Mouse (Mus musculus) stomach, embryonic 16.5 days (tissue): ENCODE measurements around the gene Jam2. TPM values are rescaled to one million over a fixed set of nuclear protein-coding genes. Genes with fewer than 3 reads are reported as not detected.

Experiments used
- ATAC-seq: fragments of 200-750 bp; cut with Nextera tagmentation; 2 replicates; pipeline ENCODE4 v1.8.0; 2017; ENCODE audit warnings: moderate number of reproducible peaks, moderate TSS enrichment; ENCODE audit not compliant: insufficient read depth, low FRiP score
- H3K27ac ChIP-seq: fragments of 300-500 bp; sonication (generic); 2 replicates; pipeline ENCODE4 v1.5.1; 2014; ENCODE audit warnings: low read length
- H3K27me3 ChIP-seq: fragments of 300-500 bp; sonication (generic); 2 replicates; pipeline ENCODE4 v1.6.1; 2014; ENCODE audit warnings: low read length, control low read depth, mixed read lengths; ENCODE audit not compliant: control insufficient read depth, insufficient read depth
- H3K36me3 ChIP-seq: fragments of 300-500 bp; sonication (generic); 2 replicates; pipeline ENCODE4 v1.6.1; 2014; ENCODE audit warnings: low read length; ENCODE audit not compliant: control insufficient read depth, insufficient read depth
- H3K4me1 ChIP-seq: fragments of 300-500 bp; sonication (generic); 2 replicates; pipeline ENCODE4 v1.6.1; 2014; ENCODE audit warnings: low read length, control low read depth, mixed read lengths; ENCODE audit not compliant: control insufficient read depth, insufficient read depth
- H3K4me2 ChIP-seq: fragments of 300-500 bp; sonication (generic); 2 replicates; pipeline ENCODE4 v1.6.1; 2014; ENCODE audit warnings: low read depth, low read length, mixed read lengths
- H3K4me3 ChIP-seq: fragments of 300-500 bp; sonication (generic); replicated peaks from 2 replicates; pipeline ENCODE4 v1.5.1; 2014; ENCODE audit warnings: mild to moderate bottlenecking, low read length
- H3K9ac ChIP-seq: fragments of 300-500 bp; sonication (generic); 2 replicates; pipeline ENCODE4 v1.6.1; 2014; ENCODE audit warnings: low read length
- H3K9me3 ChIP-seq: fragments of 300-500 bp; sonication (generic); replicated peaks from 2 replicates; pipeline ENCODE4 v1.6.1; 2016; ENCODE audit warnings: low read length, control low read depth; ENCODE audit not compliant: control insufficient read depth
- WGBS: fragments of 180-500 bp; shearing (Covaris S2); extraction: QIAGEN DNeasy Blood & Tissue Kit; methylation state at CpG from one replicate; pipeline ENCODE4 v1.1.7; 2014; 5-methylcytosine and 5-hydroxymethylcytosine counted together
- polyA plus RNA-seq: library from polyadenylated mRNA; unstranded; fragments of >200 nt; fragmentation: Nextera tagmentation; extraction: Ambion mirVana; gene quantifications from 2 replicates; pipeline ENCODE4 v1.2.1, GENCODE M21; 2015

Gene Jam2
- 6.2 and 6.7 TPM in 2 replicates for polyA plus RNA-seq

DNA sequence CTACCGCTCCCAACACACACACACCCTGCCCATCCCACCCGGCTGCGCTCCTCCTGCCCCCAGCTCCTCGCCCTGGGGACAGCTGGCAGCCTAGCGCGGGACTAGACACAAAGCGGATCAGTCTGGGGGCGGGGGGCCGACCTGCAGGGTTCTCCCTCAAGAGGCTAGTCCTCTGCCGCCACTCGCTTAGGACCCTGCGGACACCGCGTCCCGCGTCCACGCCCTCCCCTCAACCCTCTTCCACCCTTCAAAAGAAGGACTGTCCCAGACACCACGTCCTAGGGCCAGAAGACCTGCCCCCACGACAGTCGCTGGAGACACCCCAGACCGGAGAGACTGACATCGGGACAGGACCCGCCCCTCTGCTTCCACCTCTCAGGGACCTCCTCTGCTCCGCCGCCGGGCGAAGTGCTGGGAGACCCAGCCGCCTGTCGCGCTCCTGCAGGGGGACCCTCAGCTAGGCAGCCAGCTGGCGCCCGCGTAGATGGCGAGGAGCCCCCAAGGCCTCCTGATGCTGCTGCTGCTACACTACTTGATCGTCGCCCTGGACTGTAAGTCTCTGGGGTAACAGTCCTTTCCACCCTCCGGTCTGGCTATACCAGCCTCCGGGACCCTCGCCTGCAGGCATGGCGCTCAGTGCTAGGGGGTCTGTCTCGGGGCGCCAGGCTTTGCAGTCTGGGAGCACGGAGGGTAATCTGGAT is at the start of gene Jam2:
Gene Jam2 (plus strand): TSS at position 121 of the 701 bp plus-strand sequence.
- H3K27ac ChIP-seq, result no peak within 1 kb of the TSS
- peak within 1 kb of the TSS; percentile 86 for H3K4me2 ChIP-seq
- WGBS, result under 1% methylated on average over 43 of the region's 43 CpGs
- peak within 1 kb of the TSS; percentile 62 for H3K9ac ChIP-seq
- ATAC-seq, result peak; percentile 82
- no peaks in the 10 kb centered on the region for H3K36me3 ChIP-seq
- no peaks in the 10 kb centered on the region for H3K9me3 ChIP-seq
- H3K4me3 ChIP-seq, result peak within 1 kb of the TSS; percentile 57
- no peaks in the 10 kb centered on the region for H3K4me1 ChIP-seq
- no peaks in the 10 kb centered on the region; the same call in 1 of the 2 replicates for H3K27me3 ChIP-seq

GRCm38 (mm10) chr16:84734806-84735165 is 39.1 kb upstream of the Jam2 start:
- Histone ChIP-seq H3K27ac (no peak overlapping the region), H3K9me3 (no peaks in the 10 kb centered on the region), H3K4me1 (peaks cover 6% of the 10 kb centered on the region), H3K9ac (peak overlapping the region; percentile 86), H3K36me3 (no peaks in the 10 kb centered on the region), H3K27me3 (no peaks in the 10 kb centered on the region), H3K4me2 (peak overlapping the region; percentile 87), H3K4me3 (peak overlapping the region; percentile 88)
- WGBS, result 1% methylated on average over 15 of the region's 15 CpGs
- peak; percentile 47; the same call in 1 of the 2 replicates for ATAC-seq

DNA sequence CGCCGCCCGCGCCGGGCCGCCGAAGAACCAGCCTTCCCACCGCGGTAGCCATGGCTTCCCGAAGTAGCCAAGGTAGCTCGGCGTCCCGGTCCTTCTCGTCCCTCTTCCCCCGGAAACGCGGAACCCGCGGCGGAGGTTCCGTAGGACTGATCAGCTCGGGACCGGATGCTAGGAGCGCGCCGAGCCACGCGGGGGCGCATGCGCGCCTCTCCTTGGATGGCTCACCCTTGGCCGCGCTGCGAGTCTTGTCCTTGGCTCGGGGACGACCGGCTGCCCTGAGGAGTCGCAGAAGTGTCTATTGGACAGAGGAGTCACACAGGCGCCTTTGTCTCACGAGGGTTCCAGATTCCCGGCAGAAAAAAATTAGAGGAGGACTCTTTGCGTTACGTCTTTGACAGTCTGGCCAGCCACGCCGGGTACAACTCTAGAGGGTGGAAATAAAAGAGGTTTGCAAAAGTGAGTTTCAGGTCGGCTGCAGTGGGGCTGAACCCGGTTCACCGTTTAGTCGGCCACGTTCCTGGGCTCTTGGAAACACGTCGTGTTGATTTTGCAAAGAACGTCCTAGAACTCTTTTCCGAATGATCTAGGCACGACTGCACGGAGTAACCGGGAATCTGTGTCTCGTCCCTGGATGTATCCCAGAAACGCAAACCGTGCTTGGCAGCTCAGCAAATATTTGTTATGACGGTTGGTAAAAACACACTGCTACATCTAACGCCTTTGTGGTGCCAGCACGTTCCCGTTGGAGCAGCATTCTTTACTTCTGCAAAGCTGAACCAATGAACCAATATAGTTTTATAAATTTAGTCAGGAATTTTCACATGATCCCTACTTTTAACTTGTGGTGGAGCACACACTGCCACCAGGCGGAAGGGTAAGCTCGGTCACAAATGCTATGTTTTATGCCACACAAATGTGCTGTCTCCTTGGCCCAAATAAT is 38.5 kb upstream of the Jam2 start, which contains the start of gene Mrpl39:
Gene Mrpl39 (minus strand): TSS at position 577 of the 940 bp plus-strand sequence.
- WGBS, result under 1% methylated on average over 66 of the region's 66 CpGs
- Histone ChIP-seq H3K36me3 (no peaks in the 10 kb centered on the region), H3K4me2 (peak within 1 kb of the TSS; percentile 87), H3K9me3 (no peaks in the 10 kb centered on the region), H3K4me3 (peak within 1 kb of the TSS; percentile 88), H3K4me1 (peaks cover 6% of the 10 kb centered on the region), H3K27ac (peak within 1 kb of the TSS; percentile 73; the same call in 1 of the 2 replicates), H3K27me3 (no peaks in the 10 kb centered on the region), H3K9ac (peak within 1 kb of the TSS; percentile 86)
- peak; percentile 99 for ATAC-seq

GRCm38 (mm10) chr16:84737358-84737757 is 36.6 kb upstream of the Jam2 start:
- peaks cover 6% of the 10 kb centered on the region for H3K4me1 ChIP-seq
- H3K36me3 ChIP-seq, result no peaks in the 10 kb centered on the region
- no peak overlapping the region for H3K4me3 ChIP-seq

GRCm38 (mm10) chr16:84744703-84745490 is 29.0 kb upstream of the Jam2 start:
- 58% methylated on average over 10 of the region's 10 CpGs for WGBS

More at GRCm38 (mm10) chr16:84737358-84737757, 36.6 kb upstream of the Jam2 start:
- Histone ChIP-seq H3K9ac (no peak overlapping the region), H3K4me2 (no peak overlapping the region), H3K27me3 (no peaks in the 10 kb centered on the region), H3K27ac (no peak overlapping the region), H3K9me3 (no peaks in the 10 kb centered on the region)
- 81% methylated on average over 3 of the region's 3 CpGs for WGBS
- no peak for ATAC-seq

DNA sequence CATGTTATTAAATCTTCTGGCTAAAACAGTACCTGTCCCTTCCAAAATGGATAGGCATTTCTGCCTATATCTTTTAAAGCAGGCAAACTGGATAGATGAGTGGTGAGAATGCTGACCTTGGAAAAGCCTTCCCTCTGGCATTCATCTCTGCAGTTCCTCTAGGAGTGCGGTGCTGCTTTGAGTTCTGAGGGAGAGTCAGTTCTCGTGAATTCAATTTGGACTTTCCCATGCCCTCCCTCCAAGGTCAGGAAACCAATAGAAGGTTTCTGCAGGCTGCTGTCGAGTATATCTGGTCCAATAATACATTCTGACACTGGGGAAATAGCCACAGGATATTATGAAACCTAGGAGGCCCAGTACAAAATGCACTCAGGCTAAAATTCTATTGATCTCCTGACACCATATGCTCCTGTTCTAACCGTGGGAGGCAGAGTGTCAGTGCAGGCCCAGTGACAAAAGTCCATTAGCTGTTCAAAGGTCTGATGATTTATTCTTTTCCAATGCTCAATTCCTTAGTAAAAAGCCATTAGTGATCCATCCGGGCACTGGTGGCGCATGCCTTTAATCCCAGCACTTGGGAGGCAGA is 28.1 kb upstream of the Jam2 start:
- Histone ChIP-seq H3K36me3 (no peaks in the 10 kb centered on the region), H3K4me3 (no peak overlapping the region), H3K9me3 (no peaks in the 10 kb centered on the region), H3K4me1 (no peaks in the 10 kb centered on the region), H3K27ac (no peak overlapping the region), H3K27me3 (no peaks in the 10 kb centered on the region), H3K4me2 (no peak overlapping the region), H3K9ac (no peak overlapping the region)
- ATAC-seq, result no peak
- WGBS, result 74% methylated on average over 6 of the region's 6 CpGs

More at GRCm38 (mm10) chr16:84744703-84745490, 29.0 kb upstream of the Jam2 start:
- Histone ChIP-seq H3K4me1 (no peaks in the 10 kb centered on the region), H3K4me3 (no peak overlapping the region), H3K36me3 (no peaks in the 10 kb centered on the region), H3K27me3 (no peaks in the 10 kb centered on the region), H3K9ac (no peak overlapping the region), H3K27ac (no peak overlapping the region), H3K4me2 (no peak overlapping the region), H3K9me3 (no peaks in the 10 kb centered on the region)
- no peak for ATAC-seq

DNA sequence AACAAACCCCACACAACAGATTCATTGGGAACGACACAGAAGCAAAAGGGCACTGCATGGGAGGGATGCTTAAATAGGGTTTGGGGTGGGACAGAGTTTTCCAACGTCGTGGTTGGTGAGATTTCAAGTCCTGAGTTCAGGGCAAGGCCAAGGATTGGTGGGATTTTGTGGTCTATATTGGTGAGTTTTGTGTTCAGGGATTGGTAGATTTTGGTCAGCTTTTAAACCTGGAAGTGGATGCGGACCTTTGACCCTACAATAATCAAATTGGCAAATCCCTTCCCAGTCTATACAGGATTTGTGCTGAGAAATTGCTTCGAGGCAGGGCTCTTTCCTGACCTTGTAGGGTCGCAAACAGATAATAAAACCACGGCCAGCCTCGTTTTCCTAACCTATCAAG is 6.0 kb upstream of the Jam2 start:
- H3K36me3 ChIP-seq, result no peaks in the 10 kb centered on the region
- H3K9ac ChIP-seq, result no peak overlapping the region
- no peaks in the 10 kb centered on the region for H3K27me3 ChIP-seq
- 84% methylated on average over 8 of the region's 8 CpGs for WGBS
- no peak overlapping the region for H3K4me2 ChIP-seq
- H3K27ac ChIP-seq, result no peak overlapping the region
- ATAC-seq, result no peak
- H3K4me3 ChIP-seq, result no peak overlapping the region
- no peaks in the 10 kb centered on the region for H3K9me3 ChIP-seq
- no peaks in the 10 kb centered on the region for H3K4me1 ChIP-seq

DNA sequence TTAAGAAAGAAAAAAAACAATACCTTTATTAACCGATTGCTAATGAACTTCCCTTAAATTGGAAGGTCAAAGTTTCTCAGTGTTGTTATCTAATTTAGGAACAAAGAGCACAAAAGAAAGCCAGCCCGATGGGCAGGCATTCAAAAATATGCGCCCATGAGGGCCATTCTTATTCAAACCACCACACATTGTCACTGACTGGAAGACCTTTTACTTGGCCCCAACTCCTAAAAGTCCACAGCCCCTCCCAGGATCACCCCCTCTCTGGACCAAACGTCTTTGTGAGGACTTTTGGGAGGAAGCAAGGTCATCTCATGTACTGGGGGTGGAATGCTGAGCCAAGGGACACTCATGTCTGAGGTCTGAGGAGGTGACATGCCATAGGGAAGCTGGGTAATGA is 4.7 kb upstream of the Jam2 start:
- WGBS, result 71% methylated on average over 4 of the region's 4 CpGs
- no peak overlapping the region for H3K4me2 ChIP-seq
- no peak for ATAC-seq
- no peak overlapping the region for H3K9ac ChIP-seq
- no peaks in the 10 kb centered on the region for H3K4me1 ChIP-seq
- no peak overlapping the region for H3K27ac ChIP-seq
- no peak overlapping the region for H3K4me3 ChIP-seq
- no peaks in the 10 kb centered on the region for H3K9me3 ChIP-seq
- H3K36me3 ChIP-seq, result no peaks in the 10 kb centered on the region
- no peaks in the 10 kb centered on the region for H3K27me3 ChIP-seq
